Mouse (Mus musculus) testis, adult 2 months (tissue): ENCODE data around the gene Fam155a.

Experiments used
- CTCF ChIP-seq: fragments of 200-500 bp; IDR thresholded peaks from 2 replicates; pipeline ENCODE4 v1.5.1; 2012; ENCODE audit warnings: low read depth, mild to moderate bottlenecking, inconsistent platforms, low read length, moderate library complexity; ENCODE audit not compliant: control insufficient read depth, insufficient read depth, insufficient replicate concordance
- POLR2A ChIP-seq: fragments of 200-500 bp; IDR thresholded peaks from 2 replicates; pipeline ENCODE4 v1.6.1; 2012; ENCODE audit warnings: low read depth, mild to moderate bottlenecking, inconsistent platforms, low read length, moderate library complexity; ENCODE audit not compliant: control insufficient read depth

GRCm38 (mm10) chr8:9808596-9808995 is 37.6 kb upstream of the Fam155a start:
- TF ChIP-seq CTCF (peak; percentile 42; the same call in 1 of the 2 replicates), POLR2A (no peak)
